Mouse (Mus musculus): Measurements from ENCODE around the gene Neurl1b. TPM values are rescaled to one million over a fixed set of nuclear protein-coding genes. Genes with fewer than 3 reads are reported as not detected.

The Neurl1b gene
- total RNA-seq, 2 experiments from 2014 or later = 73.3 to 77.5 TPM

GRCm38 (mm10) chr17:26484626-26485421, 70.2 kb downstream of the Neurl1b start:
- intact Hi-C loops (cut with DNase I) = no loop called here
- no peak for DNase-seq (ENCODE audit: low spot score in 2 of 2)

DNA sequence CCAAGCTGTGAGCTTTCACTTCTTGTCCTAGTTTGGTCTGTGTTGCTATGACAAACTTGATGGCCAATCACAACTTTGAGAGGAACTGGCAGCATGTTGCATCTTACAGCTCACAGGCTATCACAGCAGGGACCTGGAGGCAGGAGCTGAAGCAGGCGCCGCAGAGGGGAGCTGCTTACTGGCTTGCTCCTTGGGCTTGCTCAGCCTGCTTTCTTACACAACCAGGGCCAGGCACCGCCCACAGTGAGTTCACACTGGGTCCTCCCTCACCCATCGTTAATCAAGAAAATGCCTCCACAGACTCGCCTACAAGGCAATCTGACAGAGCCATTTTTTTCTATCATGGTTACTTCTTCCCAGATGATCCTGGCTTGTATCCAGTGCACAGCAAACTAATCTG, 72.6 kb downstream of the Neurl1b start:
- DNase-seq (ENCODE audit: low spot score in 2 of 2) = no peak
- intact Hi-C loops (cut with DNase I) = no loop called here

- no peak for DNase-seq (ENCODE audit: low spot score in 2 of 2)
- intact Hi-C loops (cut with DNase I) = no loop called here
Measured at GRCm38 (mm10) chr17:26487917-26488316, 73.3 kb downstream of the Neurl1b start.

GRCm38 (mm10) chr17:26488711-26489403, 74.2 kb downstream of the Neurl1b start:
- intact Hi-C loops (cut with DNase I) = no loop called here
- no peak for DNase-seq (ENCODE audit: low spot score in 2 of 2)

DNA sequence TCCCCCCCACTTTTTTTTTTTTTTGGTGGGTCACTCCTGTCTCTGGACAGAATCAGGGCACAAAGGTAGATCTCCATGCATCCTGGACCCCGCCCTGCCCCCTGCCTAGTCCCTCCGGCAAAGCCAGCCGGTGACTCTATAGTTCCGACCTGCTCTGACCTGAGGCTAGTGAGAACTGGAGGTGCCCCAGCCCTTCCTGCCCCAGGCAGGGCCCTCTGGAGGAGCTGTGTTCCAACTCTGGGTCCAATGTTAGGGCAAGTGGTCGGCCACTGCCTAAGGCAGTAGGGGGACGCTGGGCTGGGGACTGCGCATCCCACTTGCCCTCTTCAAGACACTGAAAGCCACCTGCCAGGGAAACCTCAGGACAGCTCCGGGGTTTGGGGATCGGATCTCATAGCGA, 75.4 kb downstream of the Neurl1b start:
- intact Hi-C loops (cut with DNase I) = no loop called here
- no peak for DNase-seq (ENCODE audit: low spot score in 2 of 2)

- intact Hi-C loops (cut with DNase I) = no loop called here
- DNase-seq (ENCODE audit: low spot score in 2 of 2) = no peak
Measured at GRCm38 (mm10) chr17:26490910-26491309, 76.3 kb downstream of the Neurl1b start.

GRCm38 (mm10) chr17:26492246-26492645, 77.6 kb downstream of the Neurl1b start:
- no peak for DNase-seq (ENCODE audit: low spot score in 2 of 2)
- intact Hi-C loops (cut with DNase I) = no loop called here

- intact Hi-C loops (cut with DNase I) = no loop called here
- no peak for DNase-seq (ENCODE audit: low spot score in 2 of 2)
Measured at GRCm38 (mm10) chr17:26494642-26495468, 80.2 kb downstream of the Neurl1b start.

Other genes starting within 250 kb of the Neurl1b start
- under 1 TPM; 0.30 to 0.45 TPM for gene Pdia2, start 215.7 kb upstream of the Neurl1b start, total RNA-seq (2021)
- 10 to 100 TPM; 35.7 to 54.1 TPM for gene Rgs11, start 211.9 kb upstream of the Neurl1b start, total RNA-seq (2021)
- 100 to 1,000 TPM in 1 of 2 experiments, 10 to 100 TPM in 1; 94.2 to 130 TPM for gene Arhgdig, start 207.0 kb upstream of the Neurl1b start, total RNA-seq (2021)
- 10 to 100 TPM; 17.9 to 18.3 TPM for gene Fam234a, start 170.6 kb upstream of the Neurl1b start, total RNA-seq (2021)
- 10 to 100 TPM; 64.0 to 86.2 TPM for gene Luc7l, start 161.9 kb upstream of the Neurl1b start, total RNA-seq (2021)
- 100 to 1,000 TPM; 154 TPM for gene Ergic1, start 146.7 kb downstream of the Neurl1b start, total RNA-seq (2021)
- 10 to 100 TPM; 25.0 to 66.5 TPM for gene Dusp1, start 147.3 kb downstream of the Neurl1b start, total RNA-seq (2021)
- gene Atp6v0e, start 248.4 kb downstream of the Neurl1b start, total RNA-seq (2021) = 10 to 100 TPM; 41.3 to 44.1 TPM